Mouse (Mus musculus) lung, adult 2 months (tissue): ENCODE measurements at regions not wholly inside any gene's neighbourhood (a gene's known extent, or its start where the extent isn't known, plus 50 kb on each side); places are given as distances from the start of the nearest gene placed in this dataset.

ENCODE experiments used
- CTCF ChIP-seq: fragments of 200-500 bp; IDR thresholded peaks from 2 replicates; pipeline ENCODE4 v1.5.1; 2011; ENCODE audit warnings: mild to moderate bottlenecking, low read length, control low read depth; ENCODE audit not compliant: insufficient read depth
- POLR2A ChIP-seq: fragments of 200-500 bp; IDR thresholded peaks from 2 replicates; pipeline ENCODE4 v1.6.1; 2011; ENCODE audit warnings: low read depth, mild to moderate bottlenecking, control low read depth, low read length, borderline replicate concordance; ENCODE audit errors: extremely low read depth

DNA sequence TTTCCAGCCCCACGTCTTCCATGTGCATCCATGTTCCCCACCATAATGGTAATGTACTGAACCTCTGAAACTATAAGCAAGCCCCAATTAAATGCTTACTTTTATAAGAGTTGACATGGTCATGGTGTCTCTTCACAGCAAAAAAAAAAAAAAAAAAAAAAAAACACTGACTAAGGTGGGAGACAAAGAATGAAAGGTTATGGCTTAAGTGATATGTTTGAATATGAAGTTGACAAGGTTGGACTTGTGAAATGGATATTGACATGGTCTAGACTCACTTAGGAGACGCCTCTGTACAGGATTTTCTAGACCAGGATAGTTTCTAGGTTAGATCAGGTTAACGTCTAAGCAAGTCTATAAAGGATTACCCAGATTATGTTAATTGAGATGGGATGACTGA, 473.2 kb upstream of the Nrp1 start:
- TF ChIP-seq CTCF, result no peak
- no peak for TF ChIP-seq POLR2A
